Mouse (Mus musculus): Measurements from ENCODE around the gene Tyw5. TPM values are rescaled to one million over a fixed set of nuclear protein-coding genes. Genes with fewer than 3 reads are reported as not detected.

Gene Tyw5
- polyA plus RNA-seq, 1 experiment, result 0.51 TPM

DNA sequence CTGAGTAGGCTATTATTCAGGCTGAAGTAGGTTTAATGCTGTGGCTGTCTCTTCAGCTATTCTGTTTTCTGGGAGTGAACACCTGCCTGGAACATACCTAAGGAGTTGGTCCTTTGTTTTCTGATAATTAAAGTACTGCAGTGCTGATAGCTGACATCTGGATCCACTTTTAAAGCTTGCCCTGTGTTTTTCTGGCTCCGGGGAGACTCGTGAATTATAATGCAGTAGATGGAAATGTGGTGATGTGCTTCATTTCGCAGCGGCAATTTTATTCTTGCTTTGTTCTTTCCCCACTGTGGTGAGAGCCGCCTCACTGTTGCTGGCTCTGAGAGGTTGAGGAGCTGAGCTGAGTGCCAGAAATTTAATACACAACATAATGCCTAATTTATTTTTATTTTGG is 48.4 kb downstream of the Tyw5 start:
- H3K36me3 ChIP-seq (ENCODE audit: control insufficient read depth, insufficient read depth, low read length), result no peaks in the 10 kb centered on the region
- no peak overlapping the region for H3K4me3 ChIP-seq (ENCODE audit: low read depth, low read length)
- H3K4me1 ChIP-seq (ENCODE audit: control insufficient read depth, insufficient read depth, insufficient read length, low read length), result no peaks in the 10 kb centered on the region
- H3K27me3 ChIP-seq (ENCODE audit: control insufficient read depth, insufficient read depth, low read length), result no peaks in the 10 kb centered on the region
- TF ChIP-seq CTCF (IDR thresholded peaks at IDR 0.05; ENCODE audit: extremely low read depth, insufficient read length, insufficient replicate concordance, low read depth, low read length) (no peak), POLR2A (IDR thresholded peaks at IDR 0.05; ENCODE audit: low read depth, low read length) (no peak)
- H3K27ac ChIP-seq (ENCODE audit: insufficient read depth, low read depth, low read length), result no peak overlapping the region
- 90% methylated on average over 5 of the region's 5 CpGs for WGBS

GRCm38 (mm10) chr1:57351941-57352340 is 55.0 kb downstream of the Tyw5 start:
- Histone ChIP-seq H3K4me3 (ENCODE audit: low read depth, low read length) (no peak overlapping the region), H3K27ac (ENCODE audit: insufficient read depth, low read depth, low read length) (no peak overlapping the region), H3K4me1 (ENCODE audit: control insufficient read depth, insufficient read depth, insufficient read length, low read length) (no peaks in the 10 kb centered on the region), H3K27me3 (ENCODE audit: control insufficient read depth, insufficient read depth, low read length) (no peaks in the 10 kb centered on the region), H3K36me3 (ENCODE audit: control insufficient read depth, insufficient read depth, low read length) (no peaks in the 10 kb centered on the region)
- no peak for TF ChIP-seq POLR2A (IDR thresholded peaks at IDR 0.05; ENCODE audit: low read depth, low read length)
- no peak for TF ChIP-seq CTCF (IDR thresholded peaks at IDR 0.05; ENCODE audit: extremely low read depth, insufficient read length, insufficient replicate concordance, low read depth, low read length)
- 49% methylated on average over 1 of the region's 1 CpGs for WGBS

- Histone ChIP-seq H3K4me3 (ENCODE audit: low read depth, low read length) (no peak overlapping the region), H3K36me3 (ENCODE audit: control insufficient read depth, insufficient read depth, low read length) (no peaks in the 10 kb centered on the region), H3K4me1 (ENCODE audit: control insufficient read depth, insufficient read depth, insufficient read length, low read length) (no peaks in the 10 kb centered on the region), H3K27ac (ENCODE audit: insufficient read depth, low read depth, low read length) (no peak overlapping the region), H3K27me3 (ENCODE audit: control insufficient read depth, insufficient read depth, low read length) (no peaks in the 10 kb centered on the region)
- TF ChIP-seq CTCF (IDR thresholded peaks at IDR 0.05; ENCODE audit: extremely low read depth, insufficient read length, insufficient replicate concordance, low read depth, low read length), result no peak
- TF ChIP-seq POLR2A (IDR thresholded peaks at IDR 0.05; ENCODE audit: low read depth, low read length), result no peak
Measured at GRCm38 (mm10) chr1:57347487-57347886, 59.4 kb downstream of the Tyw5 start.

- H3K36me3 ChIP-seq (ENCODE audit: control insufficient read depth, insufficient read depth, low read length), result no peaks in the 10 kb centered on the region
- no peaks in the 10 kb centered on the region for H3K27me3 ChIP-seq (ENCODE audit: control insufficient read depth, insufficient read depth, low read length)
- H3K27ac ChIP-seq (ENCODE audit: insufficient read depth, low read depth, low read length), result no peak overlapping the region
- no peaks in the 10 kb centered on the region for H3K4me1 ChIP-seq (ENCODE audit: control insufficient read depth, insufficient read depth, insufficient read length, low read length)
- H3K4me3 ChIP-seq (ENCODE audit: low read depth, low read length), result no peak overlapping the region
- 25% methylated on average over 2 of the region's 2 CpGs for WGBS
- TF ChIP-seq POLR2A (IDR thresholded peaks at IDR 0.05; ENCODE audit: low read depth, low read length) (no peak), CTCF (IDR thresholded peaks at IDR 0.05; ENCODE audit: extremely low read depth, insufficient read length, insufficient replicate concordance, low read depth, low read length) (no peak)
Measured at GRCm38 (mm10) chr1:57341197-57341596, 65.7 kb downstream of the Tyw5 start.

DNA sequence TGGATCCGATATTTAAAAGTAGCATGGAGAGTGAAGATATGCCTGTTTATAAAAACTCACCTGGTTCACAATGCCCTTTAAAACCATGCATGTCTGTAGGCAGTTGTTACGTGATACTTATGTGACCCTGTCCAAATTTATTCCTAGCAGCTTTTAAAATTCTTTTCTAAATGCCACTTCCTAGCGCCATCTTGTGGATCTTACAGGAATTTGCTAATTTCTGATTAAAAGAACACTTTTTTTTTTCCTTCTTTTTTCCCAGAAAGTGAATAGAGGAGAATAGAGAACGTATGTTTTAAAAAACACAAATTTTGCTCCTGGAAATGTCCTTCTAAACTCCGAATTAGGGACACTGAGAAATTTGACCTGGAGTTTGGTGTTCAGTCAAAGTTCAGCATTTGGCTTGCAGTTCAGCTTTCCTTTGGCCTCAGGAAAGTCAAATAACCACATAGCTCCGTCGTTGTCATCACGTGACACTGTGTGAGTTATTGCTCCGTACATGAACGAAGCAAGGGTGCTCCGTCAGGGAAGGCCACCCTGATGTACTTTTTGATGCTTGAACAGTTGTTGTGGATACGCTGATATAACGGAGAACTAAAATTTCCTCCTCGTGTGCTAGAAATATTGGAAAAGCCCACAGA is 67.6 kb downstream of the Tyw5 start:
- H3K4me3 ChIP-seq (ENCODE audit: low read depth, low read length), result no peak overlapping the region
- H3K36me3 ChIP-seq (ENCODE audit: control insufficient read depth, insufficient read depth, low read length), result no peaks in the 10 kb centered on the region
- TF ChIP-seq POLR2A (IDR thresholded peaks at IDR 0.05; ENCODE audit: low read depth, low read length), result no peak
- no peaks in the 10 kb centered on the region for H3K4me1 ChIP-seq (ENCODE audit: control insufficient read depth, insufficient read depth, insufficient read length, low read length)
- 48% methylated on average over 14 of the region's 14 CpGs for WGBS
- H3K27me3 ChIP-seq (ENCODE audit: control insufficient read depth, insufficient read depth, low read length), result no peaks in the 10 kb centered on the region
- no peak overlapping the region for H3K27ac ChIP-seq (ENCODE audit: insufficient read depth, low read depth, low read length)

Other genes starting within 250 kb of the Tyw5 start
- 10.2 and 14.6 TPM in 2 replicates for gene 1700066M21Rik, start 29.5 kb downstream of the Tyw5 start, polyA plus RNA-seq (2012; rRNA removed)
- 3.8 and 4.0 TPM in 2 replicates for gene Maip1, start 773 bp downstream of the Tyw5 start, polyA plus RNA-seq (2012; rRNA removed)